Mouse (Mus musculus): Measurements from ENCODE around the gene Psmb11. TPM values are rescaled to one million over a fixed set of nuclear protein-coding genes. Genes with fewer than 3 reads are reported as not detected.

The Psmb11 gene
- polyA plus RNA-seq, 1 experiment from 2014 or later: 0.11 TPM

DNA sequence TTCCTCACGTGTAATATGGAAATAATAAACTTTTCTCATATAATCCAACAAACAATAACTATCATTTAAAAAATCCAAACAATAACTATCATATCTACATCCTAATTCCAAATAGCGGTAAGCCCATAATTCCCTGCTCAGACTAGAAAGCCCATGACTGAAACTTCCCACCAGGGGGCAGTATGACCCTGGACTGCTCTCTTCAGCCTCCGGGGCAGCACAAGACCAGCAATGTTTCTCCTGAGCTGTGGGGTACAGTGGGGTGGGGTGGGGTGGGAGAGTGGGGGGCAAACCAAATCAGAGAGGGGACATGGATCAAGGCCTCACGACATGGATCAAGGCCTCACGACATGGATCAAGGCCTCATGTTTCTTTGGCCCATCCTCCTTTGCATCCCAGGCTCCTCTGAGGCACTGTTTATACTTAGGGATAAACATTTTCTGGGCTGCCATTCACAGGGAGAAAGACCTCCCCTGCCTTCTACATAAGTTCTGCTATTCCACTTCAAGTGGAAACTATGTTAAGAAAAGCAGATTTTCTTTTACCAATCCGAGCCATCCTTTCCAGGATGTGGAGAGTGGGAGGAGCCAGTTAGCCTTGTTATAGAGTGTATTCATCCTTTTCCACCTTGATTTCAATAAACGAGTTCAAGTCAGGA is 37.4 kb upstream of the Psmb11 start:
- Histone ChIP-seq H3K9ac (no peak overlapping the region), H3K36me3 (peaks cover 30% of the 10 kb centered on the region), H3K4me3 (no peak overlapping the region), H3K27ac (no peak overlapping the region), H3K9me3 (no peaks in the 10 kb centered on the region), H3K4me2 (replicated peaks) (no peak overlapping the region), H3K27me3 (no peaks in the 10 kb centered on the region), H3K4me1 (0 out of 2 replicates have a peak, but pooled peaks cover under 1% of the 10 kb centered on the region)
- WGBS: 50% methylated on average over 7 of the region's 7 CpGs
- peak; percentile 28; the same call in 1 of the 2 replicates for ATAC-seq (ENCODE audit: low FRiP score, low read depth)

DNA sequence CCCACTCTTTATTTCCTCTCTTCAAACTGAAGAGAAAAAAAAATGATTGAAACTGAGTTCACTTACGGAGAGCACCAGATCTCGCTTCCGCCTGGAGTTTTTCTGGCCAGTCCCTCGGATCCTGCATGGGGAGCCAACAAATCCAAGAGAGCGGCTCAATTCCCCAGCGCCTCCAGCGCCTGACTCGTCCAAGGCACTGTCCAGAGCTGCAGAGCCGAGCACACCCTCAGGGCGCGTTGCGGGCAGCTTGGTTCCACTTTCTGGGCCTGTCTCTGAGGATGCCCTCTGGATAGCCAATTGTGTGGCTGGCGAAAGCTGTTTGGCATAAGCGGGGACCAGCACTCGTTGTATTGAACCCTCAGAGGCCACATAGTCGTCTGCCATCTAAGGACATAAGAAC is 30.2 kb upstream of the Psmb11 start:
- peaks cover 36% of the 10 kb centered on the region for H3K36me3 ChIP-seq

DNA sequence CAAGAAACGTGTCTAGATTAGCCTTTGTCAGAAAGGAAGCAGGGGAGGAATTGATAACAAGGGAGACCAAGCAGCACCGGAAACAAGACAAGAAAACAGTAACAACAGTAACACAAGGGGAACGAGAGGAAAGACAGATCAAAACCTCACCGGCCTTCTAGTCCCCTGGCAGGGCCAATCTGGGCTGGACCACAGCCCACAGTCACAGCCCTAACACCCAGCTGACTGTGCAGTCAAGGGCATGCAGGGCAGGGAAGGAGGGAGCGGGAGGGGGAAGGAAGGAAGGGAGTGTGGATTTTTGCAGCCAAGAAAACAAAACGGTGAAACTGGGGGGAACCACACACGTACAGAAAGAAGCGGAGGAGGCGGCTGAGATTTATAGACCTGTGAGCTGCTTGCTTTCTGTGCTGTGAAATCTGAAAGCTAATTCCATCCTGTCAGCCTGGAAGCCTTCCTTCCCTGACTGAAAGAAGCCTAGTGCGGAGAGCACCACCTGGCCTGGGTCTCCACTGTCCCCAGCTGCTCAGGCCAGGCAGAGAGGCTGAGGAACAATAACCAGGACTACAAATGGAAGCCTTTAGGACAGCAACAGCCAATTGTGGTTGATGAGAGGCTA is 28.8 kb upstream of the Psmb11 start:
- Histone ChIP-seq H3K4me1 (peaks cover 10% of the 10 kb centered on the region), H3K27me3 (no peaks in the 10 kb centered on the region), H3K4me3 (no peak overlapping the region), H3K4me2 (replicated peaks) (no peak overlapping the region), H3K36me3 (peaks cover 37% of the 10 kb centered on the region), H3K27ac (no peak overlapping the region; the same call in 1 of the 2 replicates), H3K9ac (peak overlapping the region; percentile 36; the same call in 1 of the 2 replicates), H3K9me3 (no peaks in the 10 kb centered on the region)
- ATAC-seq (ENCODE audit: low FRiP score, low read depth): no peak
- WGBS: 54% methylated on average over 10 of the region's 10 CpGs

More for the DNA sequence above, 30.2 kb upstream of the Psmb11 start:
- no peak overlapping the region for H3K4me3 ChIP-seq
- no peak overlapping the region for H3K4me2 ChIP-seq (replicated peaks)
- H3K27ac ChIP-seq: no peak overlapping the region
- no peaks in the 10 kb centered on the region for H3K27me3 ChIP-seq
- no peak for ATAC-seq (ENCODE audit: low FRiP score, low read depth)
- H3K4me1 ChIP-seq: peaks cover 10% of the 10 kb centered on the region
- 89% methylated on average over 16 of the region's 16 CpGs for WGBS
- H3K9me3 ChIP-seq: no peaks in the 10 kb centered on the region
- no peak overlapping the region for H3K9ac ChIP-seq

DNA sequence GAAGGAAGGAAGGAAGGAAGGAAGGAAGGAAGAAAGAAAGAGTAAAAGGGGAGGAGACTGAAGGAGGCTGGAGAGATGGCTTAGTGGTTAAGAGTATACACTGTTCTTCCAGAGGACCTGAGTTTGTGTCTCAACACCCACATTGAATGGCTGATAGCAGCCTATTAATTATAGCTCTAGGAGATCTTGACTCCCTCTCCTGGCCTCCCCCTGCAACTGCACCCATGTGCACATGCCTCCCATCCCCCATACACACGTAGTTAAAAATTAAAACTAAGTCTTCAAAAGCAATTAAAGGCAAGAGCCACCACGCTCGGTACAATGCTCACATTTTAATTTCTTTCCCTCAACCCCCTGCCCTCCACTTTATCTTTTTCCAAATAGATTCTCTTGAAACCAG is 27.2 kb upstream of the Psmb11 start:
- Histone ChIP-seq H3K4me1 (peaks cover 10% of the 10 kb centered on the region), H3K9me3 (no peaks in the 10 kb centered on the region), H3K36me3 (peaks cover 41% of the 10 kb centered on the region), H3K27ac (no peak overlapping the region), H3K27me3 (no peaks in the 10 kb centered on the region), H3K4me3 (no peak overlapping the region), H3K4me2 (replicated peaks) (no peak overlapping the region), H3K9ac (no peak overlapping the region)
- WGBS: 95% methylated on average over 3 of the region's 3 CpGs
- no peak for ATAC-seq (ENCODE audit: low FRiP score, low read depth)

DNA sequence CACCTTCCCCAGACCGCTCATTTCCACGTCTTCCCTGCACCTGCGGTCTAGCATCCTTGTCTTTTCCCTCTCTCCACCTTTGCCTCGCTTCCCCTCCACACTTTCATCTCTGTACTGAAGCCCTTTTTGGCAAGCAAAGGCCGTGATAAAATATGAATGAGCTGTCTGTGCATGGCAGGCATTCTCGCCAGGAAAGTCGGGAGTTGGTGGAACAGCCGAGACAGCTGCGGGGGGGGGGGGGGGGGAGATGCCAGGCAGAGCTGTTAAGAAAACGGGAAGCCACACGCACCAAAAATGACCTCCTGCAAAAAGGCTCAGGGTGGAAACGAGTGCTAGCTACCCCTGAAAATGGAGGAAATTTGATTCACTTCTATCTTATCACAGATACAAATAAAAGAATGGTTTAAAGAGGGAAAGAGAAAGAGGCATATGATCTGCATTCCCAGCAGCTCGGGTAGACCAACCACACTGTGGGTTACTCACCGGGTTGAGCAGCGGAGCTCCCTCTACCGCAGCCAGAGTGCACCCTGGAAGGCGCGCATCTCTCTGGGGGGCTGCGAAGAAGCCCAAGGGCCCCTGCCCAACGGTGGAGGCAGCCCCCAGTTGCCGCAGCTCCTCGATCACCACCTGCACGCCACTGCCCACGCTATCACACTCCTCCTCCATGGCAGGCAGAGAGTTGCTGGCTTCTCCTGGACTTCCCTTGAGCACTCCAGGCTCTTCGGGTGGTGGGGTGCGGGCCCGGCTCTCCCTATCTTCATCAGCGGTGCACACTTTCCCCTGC is 26.4 kb upstream of the Psmb11 start:
- H3K27ac ChIP-seq: no peak overlapping the region
- no peak overlapping the region for H3K4me3 ChIP-seq
- H3K9ac ChIP-seq: no peak overlapping the region
- peaks cover 49% of the 10 kb centered on the region for H3K36me3 ChIP-seq
- H3K4me1 ChIP-seq: peaks cover 10% of the 10 kb centered on the region
- H3K9me3 ChIP-seq: no peaks in the 10 kb centered on the region
- no peaks in the 10 kb centered on the region for H3K27me3 ChIP-seq
- no peak overlapping the region; the same call in 1 of the 2 replicates for H3K4me2 ChIP-seq (replicated peaks)
- WGBS: 70% methylated on average over 28 of the region's 28 CpGs
- ATAC-seq (ENCODE audit: low FRiP score, low read depth): no peak

DNA sequence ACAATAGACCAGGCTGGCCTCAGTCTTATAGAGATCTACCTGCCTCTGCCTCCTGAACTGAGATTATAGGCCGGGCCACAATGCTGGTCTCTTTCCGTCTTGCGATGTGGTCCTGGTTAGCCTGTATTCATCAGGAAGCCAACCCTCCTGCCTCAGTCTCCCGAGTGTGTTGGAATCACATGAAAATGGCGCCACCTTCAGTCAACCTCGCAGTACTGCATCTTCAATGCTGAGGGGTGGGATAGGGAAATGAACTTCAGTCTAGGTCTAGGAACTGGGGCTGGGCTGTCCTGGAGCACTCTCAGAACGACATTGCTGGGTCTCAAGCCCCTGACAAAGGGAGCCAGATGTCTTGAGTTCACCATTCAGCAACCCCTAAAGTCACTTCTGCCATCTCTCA is 24.1 kb upstream of the Psmb11 start:
- Histone ChIP-seq H3K27ac (no peak overlapping the region), H3K4me1 (peaks cover 10% of the 10 kb centered on the region), H3K9ac (no peak overlapping the region), H3K27me3 (no peaks in the 10 kb centered on the region), H3K4me2 (replicated peaks) (no peak overlapping the region), H3K9me3 (no peaks in the 10 kb centered on the region), H3K4me3 (no peak overlapping the region), H3K36me3 (peaks cover 38% of the 10 kb centered on the region)
- WGBS: 74% methylated on average over 7 of the region's 7 CpGs
- ATAC-seq (ENCODE audit: low FRiP score, low read depth): no peak

DNA sequence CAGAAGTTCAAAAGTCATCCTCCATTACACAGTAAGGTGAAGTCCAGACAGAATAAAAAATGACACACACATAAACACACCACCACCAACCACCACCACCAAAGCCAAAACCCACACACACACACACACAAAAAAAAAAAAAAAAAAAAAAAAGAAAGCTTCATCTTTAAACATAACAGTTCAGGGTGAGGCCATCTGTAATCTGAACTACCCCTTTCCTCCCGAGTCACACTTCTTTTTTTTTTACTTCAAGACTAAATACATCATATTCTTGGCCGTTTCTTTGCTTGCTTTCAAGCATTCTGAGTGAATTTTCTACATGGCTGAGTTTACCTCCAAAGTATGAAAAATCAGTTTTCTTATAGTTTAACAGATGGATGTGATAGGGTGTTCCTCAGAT is 19.6 kb upstream of the Psmb11 start:
- H3K27ac ChIP-seq: no peak overlapping the region
- 66% methylated on average over 2 of the region's 2 CpGs for WGBS
- no peak overlapping the region for H3K4me3 ChIP-seq
- peaks cover 17% of the 10 kb centered on the region for H3K4me1 ChIP-seq
- peaks cover 18% of the 10 kb centered on the region for H3K36me3 ChIP-seq
- no peak overlapping the region for H3K9ac ChIP-seq
- H3K4me2 ChIP-seq (replicated peaks): no peak overlapping the region
- no peak for ATAC-seq (ENCODE audit: low FRiP score, low read depth)
- H3K9me3 ChIP-seq: no peaks in the 10 kb centered on the region
- no peaks in the 10 kb centered on the region for H3K27me3 ChIP-seq

DNA sequence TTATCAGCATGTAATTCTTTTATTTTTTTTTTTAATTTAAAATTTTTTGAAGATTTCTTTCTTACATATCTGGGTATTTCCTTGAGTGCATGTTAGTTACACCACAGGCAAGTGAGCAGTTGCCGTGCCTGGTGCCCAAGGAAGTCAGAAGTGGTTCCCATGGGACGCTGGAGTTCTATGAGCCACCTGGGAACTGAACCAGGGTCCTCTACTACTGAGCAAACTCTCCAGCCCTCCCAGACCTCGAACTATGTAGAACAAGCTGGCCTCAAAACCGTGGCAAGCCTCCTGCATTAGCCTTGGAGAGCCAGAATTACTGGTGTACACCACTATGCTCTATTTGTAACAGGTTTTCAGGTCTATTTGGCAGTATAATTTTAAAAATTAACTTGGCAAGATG is 18.6 kb upstream of the Psmb11 start:
- H3K9me3 ChIP-seq: no peaks in the 10 kb centered on the region
- peak overlapping the region; percentile 65 for H3K4me3 ChIP-seq
- peak overlapping the region; percentile 83 for H3K9ac ChIP-seq
- peaks cover 17% of the 10 kb centered on the region for H3K4me1 ChIP-seq
- H3K27me3 ChIP-seq: no peaks in the 10 kb centered on the region
- 38% methylated on average over 4 of the region's 4 CpGs for WGBS
- peak overlapping the region; percentile 94 for H3K27ac ChIP-seq
- peaks cover 13% of the 10 kb centered on the region for H3K36me3 ChIP-seq
- peak overlapping the region; percentile 57 for H3K4me2 ChIP-seq (replicated peaks)
- ATAC-seq (ENCODE audit: low FRiP score, low read depth): no peak

DNA sequence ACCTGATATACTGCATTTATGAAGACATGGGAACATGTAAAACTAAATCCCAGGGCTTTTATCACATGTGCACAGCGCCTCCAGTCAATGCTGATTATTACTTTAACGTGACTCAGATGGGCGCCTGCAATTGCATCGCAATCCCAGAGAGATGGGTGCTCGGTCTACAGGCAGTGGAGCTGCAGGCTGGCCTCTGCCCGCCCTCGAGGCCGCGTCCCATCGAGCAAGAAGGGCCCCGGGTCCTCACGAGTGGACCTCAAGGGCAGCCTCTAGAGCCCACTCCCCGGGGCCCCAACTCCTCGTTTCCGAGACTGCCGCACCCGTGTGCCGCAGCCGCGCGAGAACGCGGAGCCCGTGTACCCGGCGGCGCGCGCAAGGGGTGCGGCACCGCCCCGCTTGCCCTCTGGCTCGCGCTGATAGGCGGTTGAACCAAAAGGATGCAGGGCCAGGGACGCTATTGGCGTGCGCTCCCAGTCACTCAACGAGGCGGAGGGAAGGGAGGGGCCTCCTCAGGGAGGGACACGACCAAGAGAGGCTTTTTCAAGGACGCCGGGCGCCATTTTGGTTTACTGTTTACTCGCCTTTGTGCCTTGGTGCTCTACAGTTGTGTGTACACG is 18.1 kb upstream of the Psmb11 start:
- Histone ChIP-seq H3K4me1 (peaks cover 17% of the 10 kb centered on the region), H3K9me3 (no peaks in the 10 kb centered on the region), H3K36me3 (peaks cover 13% of the 10 kb centered on the region), H3K4me2 (replicated peaks) (peak overlapping the region; percentile 57), H3K4me3 (peak overlapping the region; percentile 65), H3K27ac (peak overlapping the region; percentile 94), H3K9ac (peak overlapping the region; percentile 83), H3K27me3 (no peaks in the 10 kb centered on the region)
- peak; percentile 99 for ATAC-seq (ENCODE audit: low FRiP score, low read depth)
- WGBS: under 1% methylated on average over 46 of the region's 46 CpGs

DNA sequence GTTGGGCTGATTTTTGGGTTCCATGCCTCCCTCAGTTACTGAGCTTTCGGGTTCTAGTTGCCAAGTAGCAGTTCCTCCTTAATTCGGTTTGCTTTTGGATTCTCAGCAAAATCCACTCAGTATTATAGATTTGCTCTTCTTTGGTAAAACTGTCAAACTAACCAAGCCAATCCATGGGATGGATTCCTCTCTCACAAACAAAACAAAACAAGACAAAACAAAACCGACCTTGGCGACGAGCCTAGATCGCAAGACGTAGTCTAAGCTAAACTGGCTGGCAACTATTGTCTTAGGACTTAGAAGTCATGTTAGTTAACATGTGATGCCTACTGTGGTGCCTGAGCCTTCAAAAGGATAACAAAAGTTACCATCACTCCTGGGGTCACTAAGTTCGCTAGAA is 17.5 kb upstream of the Psmb11 start:
- no peak for ATAC-seq (ENCODE audit: low FRiP score, low read depth)
- Histone ChIP-seq H3K36me3 (peaks cover 12% of the 10 kb centered on the region), H3K27me3 (no peaks in the 10 kb centered on the region), H3K9ac (no peak overlapping the region), H3K27ac (peak overlapping the region; percentile 65), H3K9me3 (no peaks in the 10 kb centered on the region), H3K4me3 (peak overlapping the region; percentile 65), H3K4me1 (peaks cover 17% of the 10 kb centered on the region), H3K4me2 (replicated peaks) (peak overlapping the region; percentile 57)
- 83% methylated on average over 8 of the region's 8 CpGs for WGBS

DNA sequence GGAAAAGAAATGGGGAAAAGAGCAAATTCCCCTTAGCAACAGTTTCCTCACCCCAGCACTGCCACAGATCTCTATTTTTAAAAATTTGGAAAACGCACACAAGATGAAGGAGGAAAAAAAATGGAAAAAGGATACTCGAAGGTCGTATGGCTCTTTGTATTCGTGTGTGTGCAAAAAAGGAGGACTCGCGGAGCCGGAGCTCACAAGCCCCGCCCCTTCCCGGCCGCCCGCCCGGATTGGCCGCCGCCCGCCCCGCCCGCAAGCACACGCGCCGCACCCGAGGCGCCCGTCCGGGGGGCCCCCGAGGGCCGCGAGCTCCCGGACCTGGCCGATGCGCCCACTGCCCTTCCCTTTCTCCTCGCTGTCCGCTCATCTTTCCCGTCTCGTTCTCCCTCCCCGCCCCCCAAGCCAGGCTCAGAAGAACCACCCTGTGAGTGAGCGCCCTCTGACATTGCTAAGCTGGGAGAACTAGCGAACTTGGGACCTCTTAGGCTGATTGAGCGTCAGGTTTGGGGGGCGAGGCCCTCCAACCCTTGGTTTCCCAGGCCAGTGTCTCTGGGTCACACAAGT is 15.4 kb upstream of the Psmb11 start, which contains the start of gene 4931414P19Rik:
Gene 4931414P19Rik (minus strand): TSS at position 242 of the 570 bp plus-strand sequence.
- WGBS: under 1% methylated on average over 26 of the region's 39 CpGs
- H3K27me3 ChIP-seq: no peaks in the 10 kb centered on the region
- peak; percentile 53; the same call in 1 of the 2 replicates for ATAC-seq (ENCODE audit: low FRiP score, low read depth)
- peak within 1 kb of the TSS; percentile 67 for H3K27ac ChIP-seq
- H3K9ac ChIP-seq: peak within 1 kb of the TSS; percentile 65
- peaks cover 10% of the 10 kb centered on the region for H3K36me3 ChIP-seq
- H3K4me1 ChIP-seq: peaks cover 17% of the 10 kb centered on the region
- H3K9me3 ChIP-seq: no peaks in the 10 kb centered on the region
- peak within 1 kb of the TSS; percentile 65 for H3K4me2 ChIP-seq (replicated peaks)
- peak within 1 kb of the TSS; percentile 65 for H3K4me3 ChIP-seq

Measured in limb, embryonic 13.5 days (tissue).